Mouse (Mus musculus): Measurements from ENCODE around the gene Atmin. TPM values are rescaled to one million over a fixed set of nuclear protein-coding genes. Genes with fewer than 3 reads are reported as not detected.

Gene Atmin
- polyA plus RNA-seq, 1 experiment from 2014 or later = 3.6 TPM

DNA sequence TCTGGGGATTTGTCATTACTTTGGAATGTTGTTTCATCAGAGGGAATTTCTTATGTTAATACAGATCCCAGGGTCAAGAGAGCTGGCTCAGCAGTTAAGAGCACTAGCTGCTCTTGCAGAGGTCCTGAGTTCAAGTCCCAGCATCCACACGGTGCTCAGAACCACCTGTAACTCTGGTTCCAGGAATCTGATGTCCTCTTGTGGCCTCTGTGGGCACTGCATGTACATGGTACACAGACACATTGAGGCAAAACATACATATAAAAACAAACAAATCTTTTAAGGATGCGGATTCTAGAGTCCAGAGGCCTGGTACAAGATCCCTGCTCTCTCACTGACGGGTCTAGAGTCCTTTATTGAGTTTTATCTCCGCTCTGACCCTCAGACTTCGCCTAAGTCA, 14.6 kb upstream of the Atmin start:
- Histone ChIP-seq H3K4me2 (no peak overlapping the region), H3K27me3 (no peaks in the 10 kb centered on the region), H3K9me3 (replicated peaks) (no peaks in the 10 kb centered on the region), H3K36me3 (replicated peaks) (peaks cover 90% of the 10 kb centered on the region), H3K4me1 (replicated peaks) (peaks cover 1% of the 10 kb centered on the region; the same call in 1 of the 2 replicates), H3K4me3 (replicated peaks) (no peak overlapping the region), H3K9ac (no peak overlapping the region), H3K27ac (replicated peaks) (no peak overlapping the region)
- ATAC-seq (ENCODE audit: insufficient read depth) = no peak
- 80% methylated on average over 5 of the region's 5 CpGs for WGBS (ENCODE audit: insufficient replicate concordance)

DNA sequence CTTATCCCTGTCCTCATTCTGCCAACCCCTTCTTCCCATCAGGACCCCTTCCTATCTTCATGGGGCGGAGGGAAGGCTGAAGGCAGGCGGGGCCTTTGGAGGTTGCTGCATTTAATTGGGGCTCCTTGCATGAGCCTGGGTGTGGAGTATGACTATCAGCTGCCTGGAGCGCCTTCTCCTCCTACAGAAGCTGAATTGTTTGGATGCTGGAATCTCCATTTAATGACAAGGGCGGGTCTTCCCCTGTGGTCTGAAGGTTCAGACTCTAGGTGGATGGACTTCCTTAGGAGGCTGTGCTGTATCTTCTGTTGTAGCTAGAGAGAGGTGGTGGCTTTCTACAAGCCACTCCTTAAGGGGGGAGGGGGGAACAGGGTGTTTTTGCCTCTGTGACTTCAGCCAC, 8.2 kb upstream of the Atmin start:
- Histone ChIP-seq H3K36me3 (replicated peaks) (peaks cover 89% of the 10 kb centered on the region), H3K27ac (replicated peaks) (no peak overlapping the region), H3K9ac (no peak overlapping the region), H3K9me3 (replicated peaks) (no peaks in the 10 kb centered on the region), H3K27me3 (no peaks in the 10 kb centered on the region), H3K4me1 (replicated peaks) (no peaks in the 10 kb centered on the region), H3K4me2 (no peak overlapping the region), H3K4me3 (replicated peaks) (no peak overlapping the region)
- ATAC-seq (ENCODE audit: insufficient read depth) = no peak
- 92% methylated on average over 4 of the region's 4 CpGs for WGBS (ENCODE audit: insufficient replicate concordance)

DNA sequence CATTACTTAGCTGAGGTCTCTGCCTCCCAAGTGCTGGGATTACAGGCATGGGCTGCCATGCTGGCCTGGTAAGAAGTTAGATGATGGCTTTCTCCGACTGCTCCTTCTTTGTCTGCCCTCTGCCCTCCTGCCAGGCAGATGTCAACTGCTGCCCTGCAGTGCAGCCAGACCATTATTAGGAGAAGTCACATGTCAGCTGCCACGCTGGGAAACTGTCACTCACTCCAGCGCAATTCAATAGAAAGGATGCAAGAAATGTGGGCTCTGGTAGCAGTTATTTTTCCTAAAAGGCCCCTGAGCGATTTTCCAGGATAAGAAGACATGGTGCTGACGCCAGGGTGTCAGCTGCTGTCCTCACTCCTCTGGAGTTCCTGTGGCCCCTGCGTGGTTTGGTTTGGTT, 7.7 kb upstream of the Atmin start:
- Histone ChIP-seq H3K9me3 (replicated peaks) (no peaks in the 10 kb centered on the region), H3K4me2 (no peak overlapping the region), H3K4me1 (replicated peaks) (no peaks in the 10 kb centered on the region), H3K27ac (replicated peaks) (no peak overlapping the region), H3K36me3 (replicated peaks) (peaks cover 91% of the 10 kb centered on the region), H3K9ac (no peak overlapping the region), H3K4me3 (replicated peaks) (no peak overlapping the region), H3K27me3 (no peaks in the 10 kb centered on the region)
- 67% methylated on average over 6 of the region's 6 CpGs for WGBS (ENCODE audit: insufficient replicate concordance)
- no peak for ATAC-seq (ENCODE audit: insufficient read depth)

DNA sequence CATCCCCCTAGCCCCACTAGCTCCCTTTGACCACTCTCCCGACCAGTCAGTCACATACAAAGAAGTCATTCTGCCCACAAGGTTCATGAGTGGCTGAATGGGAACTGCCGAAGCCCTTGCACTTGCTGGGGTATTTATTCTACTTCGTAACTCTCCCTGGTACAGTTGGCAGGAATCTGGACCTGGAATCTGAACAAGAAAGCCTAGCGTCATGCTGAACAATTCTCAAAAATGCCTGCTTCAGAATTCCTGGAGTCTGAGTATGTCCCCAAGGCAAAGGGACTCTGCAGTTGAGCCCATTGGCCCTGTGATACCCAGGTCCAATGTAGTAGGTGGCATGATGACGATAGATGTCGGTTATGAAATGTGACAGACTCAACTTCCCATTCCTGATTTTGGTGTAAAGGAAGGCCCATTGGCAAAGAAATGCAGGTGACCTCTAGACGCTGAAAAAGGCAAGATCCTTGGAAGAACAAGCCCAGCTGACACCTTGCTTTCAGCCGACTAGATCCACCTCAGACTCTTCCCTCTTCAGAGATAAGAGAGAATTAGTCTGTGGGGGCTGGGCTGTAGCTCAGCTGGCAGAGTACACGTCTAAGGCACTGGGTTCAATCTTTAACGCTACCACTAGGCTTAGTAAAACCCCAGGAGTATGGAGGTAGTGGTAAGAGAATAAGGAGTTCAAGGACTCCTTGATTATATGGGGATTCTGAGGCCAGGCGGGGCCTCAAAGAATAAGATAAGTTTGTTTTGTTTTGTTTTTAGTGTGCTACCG, 722 bp upstream of the Atmin start:
- Histone ChIP-seq H3K36me3 (replicated peaks) (peaks cover 31% of the 10 kb centered on the region), H3K4me3 (replicated peaks) (peak overlapping the region; percentile 97)
- WGBS (ENCODE audit: insufficient replicate concordance) = 52% methylated on average over 12 of the region's 12 CpGs

DNA sequence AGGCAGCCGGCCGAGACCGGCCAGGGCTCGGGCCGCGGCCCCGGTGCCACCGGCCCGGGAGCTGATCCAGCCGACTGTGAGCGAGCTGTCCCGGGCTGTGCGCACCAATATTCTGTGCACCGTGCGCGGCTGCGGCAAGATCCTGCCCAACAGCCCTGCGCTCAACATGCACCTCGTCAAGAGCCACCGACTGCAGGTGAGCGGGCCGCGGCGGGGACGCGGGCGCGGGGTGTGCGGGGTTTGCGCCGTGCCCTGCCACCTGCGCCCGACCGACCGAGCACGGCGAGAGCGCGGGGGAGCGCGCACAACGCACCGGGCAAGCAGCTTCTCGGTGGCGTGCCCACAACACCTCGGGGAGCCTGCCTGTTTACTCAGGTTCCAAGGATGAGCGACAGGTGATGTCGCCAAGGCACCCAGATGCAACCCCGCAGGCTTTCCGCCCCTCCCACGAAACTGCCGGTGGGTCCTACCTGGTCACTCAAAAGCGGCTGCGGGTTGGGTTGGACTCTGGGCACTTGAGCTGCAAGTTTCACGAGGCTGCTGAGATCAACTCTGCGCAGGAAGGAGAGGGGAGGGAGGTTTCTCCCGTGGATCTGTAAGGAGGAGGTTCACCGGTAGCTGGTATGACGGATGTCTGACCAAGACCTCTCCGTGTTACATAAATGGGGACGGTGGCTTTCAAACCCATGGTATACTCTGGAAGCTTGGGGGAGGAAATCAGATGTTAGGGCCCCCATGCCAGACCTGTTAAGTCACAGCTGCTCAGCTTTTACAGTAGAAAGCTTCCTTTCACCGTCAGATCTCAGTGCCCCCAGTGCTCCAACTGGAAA, 577 bp downstream of the Atmin start:
- H3K4me1 ChIP-seq (replicated peaks) = peaks cover 53% of the 10 kb centered on the region
- H3K27me3 ChIP-seq = no peaks in the 10 kb centered on the region
- H3K9me3 ChIP-seq (replicated peaks) = no peaks in the 10 kb centered on the region
- WGBS (ENCODE audit: insufficient replicate concordance) = under 1% methylated on average over 62 of the region's 62 CpGs
- 0 out of 2 replicates have a peak overlapping the region, but pooled peaks have one; percentile 38 for H3K27ac ChIP-seq (replicated peaks)
- peaks cover 18% of the 10 kb centered on the region for H3K36me3 ChIP-seq (replicated peaks)
- peak overlapping the region; percentile 97 for H3K4me2 ChIP-seq
- peak overlapping the region; percentile 97 for H3K4me3 ChIP-seq (replicated peaks)
- H3K9ac ChIP-seq = peak overlapping the region; percentile 88
- ATAC-seq (ENCODE audit: insufficient read depth) = peak; percentile 56

More for the DNA sequence above, 722 bp upstream of the Atmin start:
- 0 out of 2 replicates have a peak, but pooled peaks have one; percentile 23 for ATAC-seq (ENCODE audit: insufficient read depth)
- Histone ChIP-seq H3K9me3 (replicated peaks) (no peaks in the 10 kb centered on the region), H3K4me2 (peak overlapping the region; percentile 97), H3K27me3 (no peaks in the 10 kb centered on the region), H3K9ac (no peak overlapping the region), H3K4me1 (replicated peaks) (peaks cover 46% of the 10 kb centered on the region), H3K27ac (replicated peaks) (peak overlapping the region; percentile 24; the same call in 1 of the 2 replicates)

DNA sequence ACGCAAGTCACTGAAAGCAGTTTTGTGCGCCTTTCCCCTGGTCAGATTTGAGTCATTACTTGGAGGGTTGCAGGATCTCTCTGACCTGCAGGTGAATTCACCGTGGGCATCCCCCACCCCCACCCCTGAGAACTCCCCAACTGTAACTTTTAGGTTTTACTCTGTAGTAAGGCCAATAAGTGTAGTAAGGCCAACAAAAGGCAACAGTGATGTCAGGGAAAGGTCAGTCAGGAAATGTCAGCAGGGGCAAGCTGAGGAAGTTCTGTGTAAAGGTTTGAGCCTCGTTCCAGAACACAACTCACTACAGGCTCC, 1.1 kb downstream of the Atmin start:
- no peak for ATAC-seq (ENCODE audit: insufficient read depth)
- Histone ChIP-seq H3K36me3 (replicated peaks) (peaks cover 15% of the 10 kb centered on the region), H3K4me1 (replicated peaks) (peaks cover 53% of the 10 kb centered on the region), H3K27ac (replicated peaks) (peak overlapping the region; percentile 70; the same call in 1 of the 2 replicates), H3K4me3 (replicated peaks) (peak overlapping the region; percentile 97), H3K27me3 (no peaks in the 10 kb centered on the region), H3K9ac (peak overlapping the region; percentile 88), H3K9me3 (replicated peaks) (no peaks in the 10 kb centered on the region), H3K4me2 (peak overlapping the region; percentile 97)
- WGBS (ENCODE audit: insufficient replicate concordance) = 9% methylated on average over 4 of the region's 4 CpGs

DNA sequence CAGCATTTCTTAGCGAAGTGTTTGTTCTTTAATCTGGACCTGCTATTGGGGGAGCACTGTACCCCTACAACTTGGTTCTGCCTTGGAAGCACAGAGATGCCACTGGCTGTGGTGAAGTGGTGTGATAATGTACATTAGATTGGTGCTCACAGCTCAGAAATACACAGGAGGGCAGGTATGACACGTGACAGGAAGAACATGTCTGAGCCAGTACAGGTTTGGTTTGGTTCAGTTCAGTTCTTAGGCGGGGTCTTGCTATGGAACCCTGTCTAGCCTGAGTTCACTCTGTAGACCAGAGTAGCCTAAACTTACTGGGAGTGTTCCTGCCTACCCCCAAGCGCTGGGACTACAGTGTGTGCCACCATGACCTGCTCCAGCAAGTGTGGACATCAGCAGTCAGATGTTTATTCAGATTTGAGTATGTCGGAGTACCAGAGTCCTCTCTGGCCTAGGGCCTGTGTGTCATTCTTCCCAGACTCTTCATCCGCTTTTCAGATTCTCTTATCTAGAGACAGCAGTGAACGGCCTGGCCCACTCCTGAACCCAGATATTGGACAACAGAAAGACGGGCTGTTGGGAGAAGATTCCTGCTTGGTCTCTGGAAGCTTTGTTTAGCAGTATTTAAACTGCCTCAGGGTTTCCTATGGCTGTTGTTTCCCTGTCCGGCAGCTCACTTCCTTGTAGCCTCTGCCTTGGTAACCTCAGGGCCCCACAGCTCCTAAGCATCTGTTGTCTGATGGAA, 2.1 kb downstream of the Atmin start:
- H3K9ac ChIP-seq = no peak overlapping the region
- H3K4me1 ChIP-seq (replicated peaks) = peaks cover 53% of the 10 kb centered on the region
- no peaks in the 10 kb centered on the region for H3K27me3 ChIP-seq
- no peaks in the 10 kb centered on the region for H3K9me3 ChIP-seq (replicated peaks)
- 35% methylated on average over 9 of the region's 9 CpGs for WGBS (ENCODE audit: insufficient replicate concordance)
- peak overlapping the region; percentile 70 for H3K27ac ChIP-seq (replicated peaks)
- peak; percentile 55 for ATAC-seq (ENCODE audit: insufficient read depth)
- peak overlapping the region; percentile 97 for H3K4me2 ChIP-seq
- H3K4me3 ChIP-seq (replicated peaks) = peak overlapping the region; percentile 4; the same call in 1 of the 2 replicates
- H3K36me3 ChIP-seq (replicated peaks) = peaks cover 10% of the 10 kb centered on the region; the same call in 1 of the 2 replicates

DNA sequence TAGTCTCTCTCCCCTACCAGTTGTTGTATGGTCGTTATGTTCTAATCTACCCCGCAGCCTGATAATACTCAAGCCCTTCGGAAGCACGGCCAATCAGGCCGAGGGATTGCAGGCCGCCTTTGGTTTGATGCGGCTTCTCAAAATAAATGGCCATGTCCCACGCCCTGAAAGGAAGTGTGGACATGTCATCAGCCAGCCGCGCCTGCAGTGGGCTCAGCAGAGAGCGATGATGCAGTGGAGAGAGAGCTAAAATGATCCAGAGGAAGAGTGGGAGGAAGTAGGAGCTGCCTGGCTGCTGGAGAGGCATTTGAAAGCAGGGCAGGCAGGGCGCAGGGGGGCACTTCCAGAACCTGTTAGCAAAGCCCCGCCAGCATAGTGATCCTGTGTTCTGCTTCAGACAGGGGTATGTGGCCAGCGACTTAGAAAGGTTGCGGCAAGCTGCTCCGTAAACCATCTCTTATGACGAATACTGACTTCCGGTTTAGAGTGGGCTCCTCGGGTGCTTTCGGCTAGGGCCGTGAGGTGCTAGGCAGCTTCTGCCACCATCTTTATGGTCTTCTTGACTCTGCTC, 3.2 kb downstream of the Atmin start:
- H3K4me3 ChIP-seq (replicated peaks) = peak overlapping the region; percentile 41
- H3K9ac ChIP-seq = peak overlapping the region; percentile 1
- no peaks in the 10 kb centered on the region for H3K9me3 ChIP-seq (replicated peaks)
- H3K4me2 ChIP-seq = peak overlapping the region; percentile 97
- H3K27me3 ChIP-seq = no peaks in the 10 kb centered on the region
- whole genome bisulfite sequencing (ENCODE audit: insufficient replicate concordance) = 24% methylated on average over 21 of the region's 21 CpGs
- H3K36me3 ChIP-seq (replicated peaks) = no peaks in the 10 kb centered on the region
- ATAC-seq (ENCODE audit: insufficient read depth) = no peak
- H3K4me1 ChIP-seq (replicated peaks) = peaks cover 55% of the 10 kb centered on the region
- H3K27ac ChIP-seq (replicated peaks) = peak overlapping the region; percentile 70

DNA sequence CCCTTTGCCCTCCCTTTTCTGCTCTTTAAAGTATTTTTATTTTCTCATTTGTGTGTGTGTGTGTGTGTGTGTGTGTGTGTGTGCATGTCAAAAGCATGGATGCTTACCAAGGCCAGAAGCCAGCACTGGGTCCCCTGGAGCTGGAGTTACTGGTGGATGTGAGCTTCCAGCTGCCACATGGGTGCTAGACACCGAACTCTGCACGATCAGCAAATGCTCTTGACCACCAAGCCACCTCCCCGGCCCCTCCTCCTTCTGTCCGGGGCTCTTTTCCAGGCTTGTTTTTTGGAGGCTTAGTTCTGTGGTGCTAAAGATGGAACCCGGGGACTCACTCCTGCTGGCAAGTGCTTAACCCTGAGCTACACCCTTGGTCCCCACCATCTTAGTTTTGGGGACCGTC, 3.7 kb downstream of the Atmin start:
- Histone ChIP-seq H3K4me2 (peak overlapping the region; percentile 97), H3K27me3 (no peaks in the 10 kb centered on the region), H3K36me3 (replicated peaks) (no peaks in the 10 kb centered on the region), H3K4me3 (replicated peaks) (peak overlapping the region; percentile 41), H3K27ac (replicated peaks) (peak overlapping the region; percentile 70), H3K4me1 (replicated peaks) (peaks cover 56% of the 10 kb centered on the region), H3K9ac (peak overlapping the region; percentile 1), H3K9me3 (replicated peaks) (no peaks in the 10 kb centered on the region)
- ATAC-seq (ENCODE audit: insufficient read depth) = no peak
- WGBS (ENCODE audit: insufficient replicate concordance) = 48% methylated on average over 6 of the region's 6 CpGs

DNA sequence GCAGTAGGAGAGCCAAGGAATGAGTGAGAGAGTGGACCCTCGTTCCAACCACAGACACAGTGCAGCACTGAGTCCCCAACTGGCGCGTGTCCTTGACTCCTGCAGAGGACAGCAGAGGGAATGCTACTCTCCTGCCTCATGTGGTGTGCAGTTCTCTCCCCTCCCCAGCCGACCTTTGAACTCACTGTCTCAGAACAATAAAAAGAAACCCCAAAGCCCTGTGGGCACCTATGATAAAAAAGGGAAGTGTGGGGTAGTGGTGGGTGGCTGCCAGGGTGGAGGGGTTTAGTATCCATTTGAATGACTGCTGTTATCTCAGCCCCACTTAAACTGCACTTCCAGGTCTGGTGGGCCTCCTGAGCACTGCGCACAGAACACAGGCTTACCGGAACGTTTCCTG, 4.4 kb downstream of the Atmin start:
- no peak for ATAC-seq (ENCODE audit: insufficient read depth)
- Histone ChIP-seq H3K4me1 (replicated peaks) (peaks cover 52% of the 10 kb centered on the region), H3K27ac (replicated peaks) (no peak overlapping the region), H3K36me3 (replicated peaks) (no peaks in the 10 kb centered on the region), H3K4me3 (replicated peaks) (no peak overlapping the region), H3K9me3 (replicated peaks) (no peaks in the 10 kb centered on the region), H3K4me2 (0 out of 2 replicates have a peak overlapping the region, but pooled peaks have one; percentile 16), H3K27me3 (no peaks in the 10 kb centered on the region), H3K9ac (no peak overlapping the region)
- WGBS (ENCODE audit: insufficient replicate concordance) = 25% methylated on average over 7 of the region's 7 CpGs
